ENCODE assay signal across 28 mouse cellular contexts in genomic region chr10:70971156-70971555, GRCm38 (mm10).
DNase-seq lines count a peak whose midpoint lies in the region; ATAC-seq and TF ChIP-seq lines count a peak whose summit lies in the region.
"Had no signal": no experiment of that assay in that cellular context is flagged by ENCODE, and none has a peak within 500 bp of the region (broad histone marks: within the 10 kb centered on the region; RNA-seq: fewer than 3 reads in every experiment).

No protein-coding gene starts in this region.

- no peak overlapping the region for H3K4me2 ChIP-seq in forebrain, postnatal 0 days (ENCODE audit: low read depth)
- H3K4me2 ChIP-seq in forebrain, embryonic 11.5 days (ENCODE audit: low read depth, low read length, severe bottlenecking) = no peak overlapping the region
- no peak overlapping the region for H3K4me2 ChIP-seq in heart, embryonic 16.5 days (ENCODE audit: low read depth, low read length)
- H3K4me2 ChIP-seq in midbrain, embryonic 11.5 days = no peak overlapping the region
- H3K4me2 ChIP-seq in midbrain, embryonic 13.5 days (replicated peaks) = no peak overlapping the region
- H3K4me2 ChIP-seq: embryonic facial prominence, embryonic 12.5 days; embryonic facial prominence, embryonic 15.5 days; forebrain, embryonic 12.5 days; heart, embryonic 11.5 days; hindbrain, embryonic 14.5 days; intestine, embryonic 15.5 days had no signal

- ATAC-seq in forebrain, postnatal 0 days = peak; percentile 27; the same call in 1 of the 2 replicates
- ATAC-seq in forebrain, embryonic 11.5 days (replicated peaks; ENCODE audit: low FRiP score) = no peak
- 0 out of 2 replicates have a peak, but pooled peaks have one; percentile 7 for ATAC-seq in heart, embryonic 16.5 days (replicated peaks; ENCODE audit: extremely low read depth, insufficient read depth, low FRiP score)
- ATAC-seq in midbrain, embryonic 11.5 days (ENCODE audit: low FRiP score) = no peak
- ATAC-seq in midbrain, embryonic 13.5 days = no peak
- ATAC-seq: intestine, embryonic 15.5 days; Patski had no signal

- H3K4me1 ChIP-seq in forebrain, postnatal 0 days (ENCODE audit: insufficient read depth) = no peaks in the 10 kb centered on the region
- H3K4me1 ChIP-seq in forebrain, embryonic 11.5 days (replicated peaks; ENCODE audit: control insufficient read depth, insufficient read depth, low read length) = no peaks in the 10 kb centered on the region
- peaks cover 8% of the 10 kb centered on the region for H3K4me1 ChIP-seq in heart, embryonic 16.5 days (ENCODE audit: control insufficient read depth, insufficient read depth, low read length)
- no peaks in the 10 kb centered on the region for H3K4me1 ChIP-seq in midbrain, embryonic 11.5 days (ENCODE audit: control insufficient read depth, insufficient read depth, low read length)
- H3K4me1 ChIP-seq in midbrain, embryonic 13.5 days (replicated peaks) = no peaks in the 10 kb centered on the region; the same call in 1 of the 2 replicates
- H3K4me1 ChIP-seq: forebrain, embryonic 12.5 days had no signal

- H3K36me3 ChIP-seq in forebrain, postnatal 0 days (ENCODE audit: insufficient read depth) = no peaks in the 10 kb centered on the region
- no peaks in the 10 kb centered on the region for H3K36me3 ChIP-seq in forebrain, embryonic 11.5 days (ENCODE audit: control insufficient read depth, insufficient read depth, low read length)
- H3K36me3 ChIP-seq in heart, embryonic 16.5 days (ENCODE audit: control insufficient read depth, insufficient read depth) = no peaks in the 10 kb centered on the region
- no peaks in the 10 kb centered on the region for H3K36me3 ChIP-seq in midbrain, embryonic 11.5 days (ENCODE audit: control insufficient read depth, insufficient read depth, low read length)
- no peaks in the 10 kb centered on the region for H3K36me3 ChIP-seq in midbrain, embryonic 13.5 days
- H3K36me3 ChIP-seq: embryonic facial prominence, embryonic 12.5 days; embryonic facial prominence, embryonic 15.5 days; forebrain, embryonic 12.5 days; G1E; intestine, embryonic 15.5 days had no signal

- WGBS in forebrain, postnatal 0 days = 54% methylated on average over 11 of the region's 11 CpGs
- 91% methylated on average over 11 of the region's 11 CpGs for WGBS in forebrain, embryonic 11.5 days
- WGBS in heart, embryonic 16.5 days = 81% methylated on average over 11 of the region's 11 CpGs
- WGBS in midbrain, embryonic 11.5 days = 89% methylated on average over 11 of the region's 11 CpGs
- WGBS in midbrain, embryonic 13.5 days = 89% methylated on average over 11 of the region's 11 CpGs

- H3K27me3 ChIP-seq in forebrain, postnatal 0 days (ENCODE audit: insufficient read depth, low read length) = no peaks in the 10 kb centered on the region
- H3K27me3 ChIP-seq in forebrain, embryonic 11.5 days (ENCODE audit: control insufficient read depth, insufficient read depth, low read length) = no peaks in the 10 kb centered on the region
- H3K27me3 ChIP-seq in heart, embryonic 16.5 days (ENCODE audit: control insufficient read depth, insufficient read depth, low read length) = no peaks in the 10 kb centered on the region
- H3K27me3 ChIP-seq in midbrain, embryonic 11.5 days (ENCODE audit: control insufficient read depth, insufficient read depth, low read length) = no peaks in the 10 kb centered on the region
- H3K27me3 ChIP-seq in midbrain, embryonic 13.5 days = no peaks in the 10 kb centered on the region
- H3K27me3 ChIP-seq: CH12.LX; embryonic facial prominence, embryonic 12.5 days; embryonic facial prominence, embryonic 15.5 days; forebrain, embryonic 12.5 days; intestine, embryonic 15.5 days; Patski had no signal

- TF ChIP-seq CTCF in forebrain, postnatal 0 days (IDR thresholded peaks at IDR 0.05; ENCODE audit: low read depth) = no peak

- H3K9ac ChIP-seq in forebrain, postnatal 0 days = no peak overlapping the region
- no peak overlapping the region for H3K9ac ChIP-seq in forebrain, embryonic 11.5 days (ENCODE audit: low read length)
- no peak overlapping the region for H3K9ac ChIP-seq in heart, embryonic 16.5 days (ENCODE audit: low read length)
- no peak overlapping the region for H3K9ac ChIP-seq in midbrain, embryonic 11.5 days (ENCODE audit: low read length)
- no peak overlapping the region for H3K9ac ChIP-seq in midbrain, embryonic 13.5 days (replicated peaks)
- H3K9ac ChIP-seq: embryonic facial prominence, embryonic 12.5 days; embryonic facial prominence, embryonic 15.5 days; forebrain, embryonic 12.5 days; hindbrain, embryonic 14.5 days; intestine, embryonic 15.5 days had no signal

- no peak overlapping the region for H3K4me3 ChIP-seq in forebrain, postnatal 0 days (ENCODE audit: low read depth, low read length)
- no peak overlapping the region for H3K4me3 ChIP-seq in forebrain, embryonic 11.5 days (ENCODE audit: low read depth, low read length)
- no peak overlapping the region for H3K4me3 ChIP-seq in heart, embryonic 16.5 days (ENCODE audit: low read length)
- no peak overlapping the region for H3K4me3 ChIP-seq in midbrain, embryonic 11.5 days (ENCODE audit: low read depth, low read length)
- H3K4me3 ChIP-seq in midbrain, embryonic 13.5 days (replicated peaks) = no peak overlapping the region
- H3K4me3 ChIP-seq: embryonic facial prominence, embryonic 12.5 days; embryonic facial prominence, embryonic 15.5 days; forebrain, embryonic 12.5 days; heart, adult 2 months; intestine, embryonic 15.5 days had no signal

- peak; percentile 58 for DNase-seq in forebrain, postnatal 0 days
- no peak for DNase-seq in forebrain, embryonic 11.5 days (ENCODE audit: low spot score)
- DNase-seq in heart, adult 9 months (ENCODE audit: low spot score in 2 of 2) = no peak
- peak; percentile 71 for DNase-seq in midbrain, embryonic 11.5 days (ENCODE audit: low spot score, missing footprints)
- no peak for DNase-seq in frontal cortex, postnatal 36 days (ENCODE audit: low spot score in 2 of 2)
- DNase-seq: adrenal gland, postnatal 10 days; adrenal gland, postnatal 36 days; B cell, adult 2 months; cerebellum, adult 11 months; cerebellum, adult 2 months; cerebellum, adult 9-11 months; cerebellum, postnatal 25 days; gastrocnemius, postnatal 14 days; heart, adult 2 months; heart, postnatal 10 days; heart, postnatal 4 days; kidney, adult 11 months had no signal

- H3K9me3 ChIP-seq in forebrain, postnatal 0 days (ENCODE audit: low read length) = no peaks in the 10 kb centered on the region
- H3K9me3 ChIP-seq in forebrain, embryonic 11.5 days (ENCODE audit: control insufficient read depth, low read length) = no peaks in the 10 kb centered on the region
- H3K9me3 ChIP-seq in heart, embryonic 16.5 days (replicated peaks; ENCODE audit: control insufficient read depth, low read length) = no peaks in the 10 kb centered on the region
- no peaks in the 10 kb centered on the region for H3K9me3 ChIP-seq in midbrain, embryonic 11.5 days (ENCODE audit: control insufficient read depth, low read length)
- H3K9me3 ChIP-seq in midbrain, embryonic 13.5 days = no peaks in the 10 kb centered on the region
- H3K9me3 ChIP-seq: embryonic facial prominence, embryonic 12.5 days; embryonic facial prominence, embryonic 15.5 days; forebrain, embryonic 12.5 days; intestine, embryonic 15.5 days had no signal

- H3K27ac ChIP-seq in forebrain, postnatal 0 days (ENCODE audit: low read depth, low read length) = no peak overlapping the region
- no peak overlapping the region for H3K27ac ChIP-seq in forebrain, embryonic 11.5 days (ENCODE audit: low read depth, low read length)
- no peak overlapping the region for H3K27ac ChIP-seq in heart, embryonic 16.5 days (ENCODE audit: low read length)
- no peak overlapping the region for H3K27ac ChIP-seq in midbrain, embryonic 11.5 days (ENCODE audit: low read depth, low read length)
- no peak overlapping the region for H3K27ac ChIP-seq in midbrain, embryonic 13.5 days
- H3K27ac ChIP-seq: embryonic facial prominence, embryonic 12.5 days; embryonic facial prominence, embryonic 15.5 days; forebrain, embryonic 12.5 days; heart, adult 2 months; hindbrain, embryonic 14.5 days; intestine, embryonic 15.5 days had no signal

Comparison
In these comparisons a context has a peak if more than half of its experiments do, and no peak if none do; other contexts are left out.
1. ATAC-seq: peak in forebrain, postnatal 0 days (single experiment) and heart, embryonic 16.5 days (single experiment); none in forebrain, embryonic 11.5 days (single experiment), midbrain, embryonic 11.5 days (single experiment) and midbrain, embryonic 13.5 days (single experiment).
2. DNase-seq: peak in forebrain, postnatal 0 days (single experiment) and midbrain, embryonic 11.5 days (single experiment); none in forebrain, embryonic 11.5 days (single experiment), heart, adult 9 months (0 of 2) and frontal cortex, postnatal 36 days (0 of 2).